Mouse (Mus musculus): ENCODE data around the gene Stx4a.
"Not testable (repeated sequence)": the region's sequence is repeated elsewhere in the genome, so short reads cannot be mapped to it uniquely, and the experiment has no call there.

The Stx4a gene

GRCm38 (mm10) chr7:127824176-127824871 lies at the start of gene Stx4a, which contains the start of gene Stx1b:
Gene Stx4a, plus strand, starts transcription at chr7:127824294.
Gene Stx1b, minus strand, starts transcription at chr7:127824549.
- DNase-seq = peak; percentile 58

GRCm38 (mm10) chr7:127775837-127776236 lies 48.3 kb upstream of the Stx4a start:
- DNase-seq = not testable (repeated sequence)

GRCm38 (mm10) chr7:127776426-127776825 lies 47.7 kb upstream of the Stx4a start, which contains the start of gene Setd1a:
Gene Setd1a, plus strand, starts transcription at chr7:127776670.
- peak; percentile 88 for DNase-seq

GRCm38 (mm10) chr7:127776878-127777473 lies 47.1 kb upstream of the Stx4a start:
- peak; percentile 96 for DNase-seq

- no peak for DNase-seq
These were observed 46.4 kb upstream of the Stx4a start for GRCm38 (mm10) chr7:127777474-127778266.

GRCm38 (mm10) chr7:127778350-127778749 lies 45.7 kb upstream of the Stx4a start:
- no peak for DNase-seq

- no peak for DNase-seq
These were observed 38.8 kb upstream of the Stx4a start, which contains the start of gene Gm49388 for GRCm38 (mm10) chr7:127785308-127785707. Gene Gm49388, plus strand, starts transcription at chr7:127785608.

GRCm38 (mm10) chr7:127797076-127797845 lies 26.8 kb upstream of the Stx4a start:
- DNase-seq = no peak

- no peak for DNase-seq
These were observed 25.5 kb upstream of the Stx4a start for GRCm38 (mm10) chr7:127798591-127798990.

GRCm38 (mm10) chr7:127799211-127799610 lies 24.9 kb upstream of the Stx4a start:
- DNase-seq = no peak

- no peak for DNase-seq
These were observed 24.4 kb upstream of the Stx4a start for GRCm38 (mm10) chr7:127799738-127800137.

- peak; percentile 88 for DNase-seq
These were observed 23.6 kb upstream of the Stx4a start, which contains the start of gene Hsd3b7 for GRCm38 (mm10) chr7:127800435-127801009. Gene Hsd3b7, plus strand, starts transcription at chr7:127800604.

- DNase-seq = peak; percentile 56
These were observed 23.0 kb upstream of the Stx4a start for GRCm38 (mm10) chr7:127801010-127801621.

GRCm38 (mm10) chr7:127802313-127802712 lies 21.8 kb upstream of the Stx4a start:
- peak; percentile 61 for DNase-seq

- DNase-seq = no peak
These were observed 15.3 kb upstream of the Stx4a start for GRCm38 (mm10) chr7:127808821-127809220.

GRCm38 (mm10) chr7:127809846-127810245 lies 14.2 kb upstream of the Stx4a start:
- DNase-seq = no peak

GRCm38 (mm10) chr7:127810650-127811049 lies 13.4 kb upstream of the Stx4a start:
- DNase-seq = no peak

- no peak for DNase-seq
These were observed 12.9 kb upstream of the Stx4a start for GRCm38 (mm10) chr7:127811240-127811639.

GRCm38 (mm10) chr7:127812292-127812691 lies 11.8 kb upstream of the Stx4a start:
- no peak for DNase-seq

- DNase-seq = no peak
These were observed 10.3 kb upstream of the Stx4a start for GRCm38 (mm10) chr7:127813821-127814220.

GRCm38 (mm10) chr7:127814241-127814921 lies 9.7 kb upstream of the Stx4a start:
- peak; percentile 88 for DNase-seq

All from layer of hippocampus, adult 9-11 months (tissue).